Mouse (Mus musculus): ENCODE data around the gene Notch1.
A peak's percentile ranks its signal among the peaks of the same experiment; 100 is the strongest.

The Notch1 gene

GRCm38 (mm10) chr2:26481724-26482495 is 34.6 kb downstream of the Notch1 start:
- ATAC-seq (ENCODE audit: low TSS enrichment): no peak

DNA sequence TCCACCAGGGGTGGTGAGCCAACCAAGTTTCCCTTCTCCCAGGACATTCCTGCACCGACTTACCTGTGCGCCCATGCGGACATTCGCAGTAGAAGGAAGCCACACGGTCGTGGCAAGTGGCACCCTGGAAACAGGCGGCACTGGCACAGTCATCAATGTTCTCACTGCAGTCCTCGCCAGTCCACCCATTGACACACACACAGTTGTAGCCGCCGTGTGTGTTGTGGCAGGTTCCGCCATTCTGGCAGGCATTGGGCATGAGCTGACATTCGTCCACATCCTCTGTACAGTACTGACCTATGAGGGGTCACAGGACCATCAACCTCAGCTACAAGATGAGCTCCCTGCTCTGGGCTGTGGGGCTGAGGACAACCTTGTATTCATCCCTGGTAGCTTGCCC is 35.6 kb downstream of the Notch1 start:
- ATAC-seq (ENCODE audit: low TSS enrichment): no peak

- ATAC-seq (ENCODE audit: low TSS enrichment): 0 out of 2 replicates have a peak, but pooled peaks have one; percentile 27
These were observed 37.7 kb downstream of the Notch1 start for GRCm38 (mm10) chr2:26478685-26479205.

- ATAC-seq (ENCODE audit: low TSS enrichment): no peak
These were observed 38.6 kb downstream of the Notch1 start for GRCm38 (mm10) chr2:26477911-26478310.

DNA sequence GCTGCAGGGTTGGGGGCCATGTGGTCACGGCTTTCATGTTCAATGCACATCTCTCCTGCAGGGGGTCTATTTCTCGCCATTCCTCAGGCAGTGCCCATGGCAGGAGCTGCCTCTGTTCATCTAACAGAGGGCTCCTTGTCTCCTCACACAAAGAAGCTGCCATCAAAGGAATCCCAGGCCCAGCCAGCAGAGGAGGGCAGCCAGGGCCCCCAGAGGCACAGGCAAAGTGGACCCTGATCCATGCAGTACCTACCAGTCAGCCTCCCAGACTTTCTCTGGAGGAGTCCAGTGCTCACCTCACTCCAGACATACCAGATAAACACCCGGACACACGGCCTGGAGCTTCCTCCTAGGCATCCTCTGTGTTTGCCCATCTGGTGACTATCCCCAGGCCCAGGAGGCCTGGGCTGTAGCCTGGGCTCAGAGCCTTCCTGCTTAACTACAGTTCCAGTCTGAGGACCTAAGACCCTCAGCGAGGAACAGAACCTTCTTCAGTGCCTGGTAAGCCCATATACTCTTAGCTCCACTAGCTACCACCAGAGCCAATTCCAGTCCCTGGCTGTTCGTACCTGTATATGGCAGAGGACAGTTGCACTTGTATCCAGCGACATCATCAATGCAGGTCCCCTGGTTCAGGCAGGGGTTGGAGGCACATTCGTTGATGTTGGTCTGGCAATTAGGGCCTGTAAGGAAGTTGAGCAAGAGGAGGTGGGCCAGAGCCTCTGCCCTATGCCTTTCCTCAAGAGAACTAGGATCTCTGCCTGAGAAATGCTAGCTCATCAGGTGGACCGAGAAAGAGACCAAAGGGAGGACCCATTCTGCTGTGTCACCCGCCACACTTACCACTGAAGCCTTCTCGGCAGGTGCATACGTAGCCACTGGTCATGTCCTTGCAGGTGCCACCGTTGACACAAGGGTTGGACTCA is 40.7 kb downstream of the Notch1 start:
- ATAC-seq (ENCODE audit: low TSS enrichment): no peak

- no peak for ATAC-seq (ENCODE audit: low TSS enrichment)
These were observed 41.5 kb downstream of the Notch1 start for GRCm38 (mm10) chr2:26474789-26475504.

DNA sequence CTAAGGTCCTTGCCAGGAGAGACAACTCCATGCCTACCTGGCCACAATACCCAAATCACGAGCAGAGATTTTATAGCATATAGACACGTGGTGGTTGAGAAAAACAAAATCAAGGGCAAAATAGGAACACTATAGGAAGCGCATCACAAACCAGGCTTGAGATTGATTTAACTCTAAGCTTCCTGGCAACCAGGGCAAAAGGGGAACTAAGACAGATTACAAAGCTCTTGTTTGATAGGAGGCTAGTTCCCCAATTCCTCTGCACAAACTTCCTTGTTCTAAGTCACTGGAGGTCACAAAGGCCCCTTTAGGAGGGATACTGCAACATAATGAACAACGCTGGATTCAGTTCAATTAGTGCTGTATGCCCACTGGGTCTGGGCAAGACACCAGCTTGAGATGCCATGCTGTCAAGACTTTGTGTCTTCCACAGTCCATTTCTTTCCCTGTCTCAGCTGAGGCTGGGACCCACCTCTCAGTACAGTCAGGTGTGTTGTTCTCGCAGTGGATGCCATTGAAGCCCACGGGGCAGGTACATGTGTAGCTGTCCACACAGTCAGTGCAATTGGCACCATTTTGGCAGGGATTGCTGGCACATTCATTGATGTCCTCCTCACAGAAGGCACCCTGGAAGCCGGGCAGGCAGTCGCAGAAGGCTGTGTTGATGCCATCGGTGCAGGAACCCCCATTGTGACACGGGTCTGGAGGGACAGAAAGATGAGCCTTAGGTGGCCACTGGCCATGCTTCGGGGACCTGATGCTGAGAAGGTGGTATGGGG is 44.0 kb downstream of the Notch1 start:
- no peak for ATAC-seq (ENCODE audit: low TSS enrichment)

DNA sequence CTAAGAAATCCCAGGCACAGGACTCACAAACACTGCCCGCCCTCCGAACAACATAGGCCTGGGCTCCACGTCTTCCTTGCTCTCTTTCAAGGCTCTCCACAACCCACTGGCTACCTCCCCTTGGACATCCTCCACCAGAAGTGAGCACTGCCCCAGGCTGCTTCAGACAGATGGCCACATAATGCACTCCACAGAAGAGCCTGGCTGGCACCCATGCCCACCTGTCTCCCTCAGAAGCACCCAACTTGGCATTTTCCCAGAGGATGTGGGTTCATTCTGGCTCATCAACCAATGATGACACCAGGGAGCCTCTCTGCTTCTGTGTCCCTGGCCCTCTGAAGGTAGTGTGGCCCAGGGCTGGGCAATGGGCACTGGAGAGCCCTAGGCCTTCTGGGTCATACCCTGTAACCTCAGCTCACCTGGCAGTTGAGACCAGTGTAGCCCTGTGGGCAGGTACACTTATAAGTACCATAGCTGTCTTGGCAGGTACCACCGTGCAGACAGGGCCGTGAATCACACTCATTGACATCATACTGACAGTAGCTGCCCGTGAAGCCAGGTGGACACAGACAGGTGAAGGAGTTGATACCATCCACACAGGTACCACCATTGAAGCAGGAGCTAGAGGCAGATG is 44.7 kb downstream of the Notch1 start:
- ATAC-seq (ENCODE audit: low TSS enrichment): no peak

DNA sequence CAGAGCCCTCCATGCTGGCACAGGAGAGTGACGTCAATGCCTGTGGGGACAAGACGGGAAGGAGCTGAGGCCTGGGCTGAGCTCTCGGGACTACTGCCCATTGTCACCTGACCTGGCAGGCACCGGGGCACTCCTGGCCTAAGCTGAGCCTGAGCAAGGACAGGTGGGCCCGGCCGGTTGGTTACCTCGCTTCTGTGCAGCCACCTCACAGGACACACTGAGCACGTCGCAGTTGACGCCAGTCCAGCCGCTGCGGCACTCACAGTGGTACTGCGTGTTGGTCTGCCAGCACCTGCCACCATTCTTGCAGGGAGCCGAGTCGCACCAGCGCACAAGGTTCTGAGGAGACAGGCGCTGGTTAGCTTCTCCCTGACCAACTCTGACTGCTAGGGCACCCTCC is 45.5 kb downstream of the Notch1 start:
- no peak for ATAC-seq (ENCODE audit: low TSS enrichment)

GRCm38 (mm10) chr2:26468376-26468775 is 48.1 kb downstream of the Notch1 start:
- ATAC-seq (ENCODE audit: low TSS enrichment): no peak

GRCm38 (mm10) chr2:26463412-26463811 is 53.1 kb downstream of the Notch1 start:
- no peak for ATAC-seq (ENCODE audit: low TSS enrichment)

DNA sequence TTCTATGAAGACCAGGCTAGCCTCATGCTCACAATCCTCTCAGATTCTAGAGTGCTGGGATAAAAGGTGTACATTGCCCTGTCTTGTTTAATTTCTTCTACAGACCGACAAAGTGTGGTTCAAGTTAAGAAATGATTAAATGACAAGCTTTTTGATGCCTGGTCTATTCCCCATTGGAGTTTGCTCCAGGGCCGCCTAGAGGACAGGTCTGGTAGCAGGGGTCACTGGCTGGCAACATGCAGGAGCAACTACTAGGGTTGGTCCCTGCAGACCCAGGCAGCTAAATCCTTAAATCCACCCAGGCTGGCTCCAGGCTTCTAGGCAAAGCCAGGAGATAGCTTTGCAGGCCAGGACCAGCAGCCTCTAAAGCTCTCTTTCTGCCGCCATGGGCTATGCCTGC is 53.5 kb downstream of the Notch1 start:
- no peak for ATAC-seq (ENCODE audit: low TSS enrichment)

DNA sequence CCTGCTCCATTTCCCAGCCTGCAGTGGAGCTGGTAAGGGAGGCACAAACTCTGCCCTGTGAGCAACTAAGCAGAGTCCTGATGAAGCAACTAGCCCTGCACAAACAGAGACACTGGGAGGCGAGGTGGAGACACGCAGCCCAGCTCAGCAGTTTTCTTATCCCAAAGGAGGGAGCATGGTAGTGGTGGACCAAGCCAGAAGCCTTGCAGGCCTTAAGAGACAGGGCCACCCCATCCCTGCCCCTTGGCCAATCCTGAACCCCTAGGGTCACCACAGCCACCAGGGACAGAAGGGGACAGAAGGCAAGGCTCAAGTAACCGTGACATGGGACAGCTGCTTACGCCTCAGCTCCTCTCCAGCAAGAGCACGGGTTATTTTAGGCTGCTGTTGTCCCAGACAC is 54.8 kb downstream of the Notch1 start:
- ATAC-seq (ENCODE audit: low TSS enrichment): no peak

DNA sequence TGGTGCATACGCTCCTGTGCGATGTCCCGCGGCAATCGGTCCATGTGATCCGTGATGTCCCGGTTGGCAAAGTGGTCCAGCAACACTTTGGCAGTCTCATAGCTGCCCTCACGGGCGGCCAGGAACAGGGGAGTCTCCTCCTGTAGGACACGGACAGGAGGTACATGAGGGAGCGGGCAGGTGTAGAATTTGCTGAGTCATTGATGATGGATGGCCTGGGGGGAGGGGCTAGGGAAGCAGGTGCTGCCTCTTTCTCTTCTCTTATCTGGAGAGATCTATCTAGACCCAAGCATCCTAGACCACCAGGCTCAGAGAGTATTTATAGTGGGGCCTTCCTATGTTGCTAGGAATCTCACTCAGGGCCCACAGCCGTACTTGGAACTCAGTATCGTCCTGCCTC is 55.6 kb downstream of the Notch1 start:
- ATAC-seq (ENCODE audit: low TSS enrichment): no peak

DNA sequence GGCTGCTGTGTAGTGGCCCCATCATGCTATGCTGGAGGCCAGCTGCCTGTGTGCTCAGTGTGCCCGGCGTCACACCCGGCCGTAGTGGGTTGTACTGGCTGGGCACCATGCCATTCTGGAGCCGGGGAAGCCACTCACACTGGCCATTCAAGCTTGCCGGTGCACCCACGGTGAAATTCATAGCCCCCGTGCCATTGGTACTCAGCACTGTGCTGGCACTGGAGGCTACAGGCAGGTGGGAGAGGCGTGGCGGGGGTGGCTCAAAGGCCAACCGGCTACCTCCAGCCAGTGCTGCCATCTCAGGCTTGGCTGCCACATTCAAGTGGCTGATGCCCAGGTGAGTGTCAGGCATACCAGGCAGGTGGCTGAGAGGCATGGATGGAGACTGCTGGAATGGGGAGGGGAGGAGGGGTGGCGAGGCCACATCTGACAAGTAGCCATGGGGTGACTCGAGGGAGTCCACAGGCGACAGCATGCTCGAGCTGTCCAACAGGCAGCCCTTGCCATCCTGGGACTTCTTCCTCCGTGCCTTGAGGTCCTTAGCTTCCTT is 56.3 kb downstream of the Notch1 start:
- ATAC-seq (ENCODE audit: low TSS enrichment): no peak

- no peak for ATAC-seq (ENCODE audit: low TSS enrichment)
These were observed 57.0 kb downstream of the Notch1 start for GRCm38 (mm10) chr2:26459478-26459877.

DNA sequence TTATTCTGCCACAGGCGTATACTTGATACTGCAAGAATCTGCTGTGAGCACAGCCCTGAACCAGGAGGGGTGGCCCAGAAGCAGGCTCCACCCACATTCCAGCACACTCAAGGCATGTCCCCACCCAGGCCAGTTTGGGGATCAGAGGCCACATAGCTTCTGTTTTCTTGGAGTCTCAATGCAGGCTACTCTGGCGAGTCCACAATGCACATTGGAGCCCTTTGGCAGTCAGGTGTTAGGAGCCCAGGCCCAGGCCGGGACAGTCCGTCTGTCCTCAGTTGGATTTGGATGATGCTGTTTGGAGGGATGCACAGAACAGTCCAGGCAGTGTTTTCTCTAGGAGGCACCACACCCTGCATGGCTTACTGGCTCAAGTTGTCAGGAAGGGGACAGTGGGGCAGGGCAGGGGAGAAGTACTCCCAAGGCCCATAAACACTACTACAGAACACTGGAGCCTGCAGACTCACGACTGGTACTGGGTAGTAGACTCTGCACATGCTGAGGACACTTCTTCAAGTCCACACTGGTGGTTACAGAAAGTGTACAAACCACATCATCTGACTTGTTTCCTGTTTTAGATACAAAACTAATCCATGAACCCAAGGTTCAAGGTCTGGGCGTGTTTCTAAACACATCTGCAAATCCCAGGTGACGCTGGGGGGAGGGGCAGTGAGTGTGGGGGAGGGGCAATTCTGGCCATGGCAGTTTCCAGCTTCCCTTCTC is 57.9 kb downstream of the Notch1 start:
- no peak for ATAC-seq (ENCODE audit: low TSS enrichment)

GRCm38 (mm10) chr2:26449121-26450060 is 67.1 kb downstream of the Notch1 start:
- ATAC-seq (ENCODE audit: low TSS enrichment): no peak

- no peak for ATAC-seq (ENCODE audit: low TSS enrichment)
These were observed 69.0 kb downstream of the Notch1 start for GRCm38 (mm10) chr2:26447451-26447850.

Data from frontal cortex, adult (tissue).